Mouse (Mus musculus) kidney, adult 2 months (tissue): ENCODE measurements around the gene Abcg2.

Experiments
- CTCF ChIP-seq: fragments of 200-500 bp; conservative IDR thresholded peaks from 2 replicates; pipeline ENCODE4 v1.5.1; 2011; ENCODE audit warnings: low read depth, mild to moderate bottlenecking, control low read depth, low read length, moderate library complexity, mixed read lengths; ENCODE audit not compliant: insufficient read depth, insufficient read length
- POLR2A ChIP-seq: fragments of 200-500 bp; IDR thresholded peaks from one replicate; pipeline ENCODE4 v1.6.1; 2011; ENCODE audit warnings: low read depth, low read length, control low read depth

DNA sequence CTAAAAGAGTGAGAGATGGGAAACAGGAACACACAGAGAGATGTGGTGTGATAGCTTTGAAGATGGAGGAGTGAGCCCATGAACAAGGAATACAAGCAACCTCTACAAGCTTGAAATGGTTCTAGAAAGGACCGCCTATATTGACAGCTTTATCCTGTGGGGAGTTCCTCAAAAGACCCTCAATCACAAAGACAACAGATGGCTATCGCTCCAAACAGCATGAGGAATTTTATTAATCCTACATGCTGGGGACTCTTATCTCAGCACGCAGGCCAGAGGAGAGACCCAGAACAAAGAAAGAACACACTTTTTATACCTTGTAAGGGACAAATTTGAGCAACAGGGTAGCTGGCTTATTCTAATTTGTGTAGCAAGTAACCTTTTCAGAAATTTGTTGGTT is 48.1 kb downstream of the Abcg2 start:
- TF ChIP-seq CTCF (no peak), POLR2A (no peak)
